Mouse (Mus musculus) embryonic facial prominence, embryonic 13.5 days (tissue): ENCODE measurements around the gene Cct2. TPM values are rescaled to one million over a fixed set of nuclear protein-coding genes. Genes with fewer than 3 reads are reported as not detected.

Experiments
- ATAC-seq: fragments of 200-750 bp; cut with Nextera tagmentation; 2 replicates; pipeline ENCODE4 v1.8.0; 2017; ENCODE audit warnings: low read depth; ENCODE audit not compliant: insufficient number of reproducible peaks, insufficient read depth, low FRiP score, low TSS enrichment
- H3K27ac ChIP-seq: fragments of 300-500 bp; sonication (generic); 2 replicates; pipeline ENCODE4 v1.5.1; 2015; ENCODE audit warnings: moderate library complexity, mild to moderate bottlenecking, inconsistent platforms
- H3K27me3 ChIP-seq: fragments of 300-500 bp; sonication (generic); 2 replicates; pipeline ENCODE4 v1.6.1; 2015; ENCODE audit warnings: mild to moderate bottlenecking, inconsistent platforms
- H3K36me3 ChIP-seq: fragments of 300-500 bp; sonication (generic); 2 replicates; pipeline ENCODE4 v1.6.1; 2015; ENCODE audit warnings: mild to moderate bottlenecking, inconsistent platforms
- H3K4me1 ChIP-seq: fragments of 300-500 bp; sonication (generic); 2 replicates; pipeline ENCODE4 v1.6.1; 2015; ENCODE audit warnings: inconsistent platforms
- H3K4me2 ChIP-seq: fragments of 300-500 bp; sonication (generic); 2 replicates; pipeline ENCODE4 v1.6.1; 2015; ENCODE audit warnings: moderate library complexity, mild to moderate bottlenecking, inconsistent platforms
- H3K4me3 ChIP-seq: fragments of 300-500 bp; sonication (generic); 2 replicates; pipeline ENCODE4 v1.5.1; 2015; ENCODE audit warnings: mild to moderate bottlenecking, inconsistent platforms
- H3K9ac ChIP-seq: fragments of 300-500 bp; sonication (generic); 2 replicates; pipeline ENCODE4 v1.6.1; 2015; ENCODE audit warnings: mild to moderate bottlenecking, inconsistent platforms
- H3K9me3 ChIP-seq: fragments of 300-500 bp; sonication (generic); 2 replicates; pipeline ENCODE4 v1.6.1; 2016; ENCODE audit warnings: inconsistent platforms
- WGBS: fragments of 180-500 bp; shearing (Covaris S2); methylation state at CpG from one replicate; pipeline ENCODE4 v1.1.7; 2015; ENCODE audit warnings: mixed read lengths; 5-methylcytosine and 5-hydroxymethylcytosine counted together
- polyA plus RNA-seq: library from polyadenylated mRNA; unstranded; fragments of >200 nt; fragmentation: Nextera tagmentation; extraction: Ambion mirVana; gene quantifications from 2 replicates; pipeline ENCODE4 v1.2.1, GENCODE M21; 2015

Cct2 gene
- 257 and 258 TPM in 2 replicates for polyA plus RNA-seq

DNA sequence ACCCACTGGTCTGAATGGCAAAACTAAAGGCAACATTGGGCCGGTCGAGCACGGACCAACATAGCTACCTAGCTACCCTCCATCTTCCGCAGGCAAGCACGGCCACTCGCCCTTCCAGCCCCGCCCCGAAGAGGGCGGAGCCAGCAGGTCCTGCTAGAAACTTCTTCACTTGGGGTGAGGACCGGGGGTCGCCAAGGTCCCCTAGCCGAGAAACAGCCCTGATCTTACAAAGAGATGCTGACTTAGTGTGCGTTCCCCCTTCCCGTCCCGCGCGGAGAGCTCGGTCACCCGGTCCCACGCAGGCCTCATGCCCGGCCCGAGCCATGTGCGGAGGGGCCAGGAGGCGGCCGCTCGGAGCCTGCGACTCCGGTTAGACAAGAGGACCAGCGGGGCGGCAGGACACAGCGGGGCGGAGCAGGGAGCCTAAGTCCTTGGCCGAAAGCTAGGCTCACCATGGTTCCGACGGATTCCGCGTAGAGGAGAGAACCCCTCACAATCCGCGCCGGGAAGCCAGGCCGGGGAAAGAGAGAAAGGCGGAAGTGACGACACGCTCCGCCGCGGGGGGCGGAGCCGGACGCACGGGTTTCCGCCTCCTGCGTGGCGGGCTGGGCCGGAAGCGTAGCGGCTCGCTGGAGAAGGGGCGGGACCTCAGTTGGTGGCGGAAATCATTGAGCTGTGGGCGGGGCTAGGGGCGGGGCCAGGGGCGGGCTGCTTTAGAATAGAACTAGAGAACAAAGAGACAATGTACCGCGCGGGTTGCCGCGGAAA is at the start of gene Cct2:
Gene Cct2 (minus strand): TSS at position 561 of the 768 bp plus-strand sequence.
- H3K36me3 ChIP-seq = peaks cover 37% of the 10 kb centered on the region
- under 1% methylated on average over 67 of the region's 68 CpGs for WGBS
- peak within 1 kb of the TSS; percentile 87 for H3K4me2 ChIP-seq
- peak; percentile 92 for ATAC-seq
- H3K27me3 ChIP-seq = no peaks in the 10 kb centered on the region
- H3K27ac ChIP-seq = peak within 1 kb of the TSS; percentile 89
- peak within 1 kb of the TSS; percentile 75 for H3K4me3 ChIP-seq
- H3K9ac ChIP-seq = peak within 1 kb of the TSS; percentile 82
- peaks cover 21% of the 10 kb centered on the region; the same call in 1 of the 2 replicates for H3K4me1 ChIP-seq
- H3K9me3 ChIP-seq = no peaks in the 10 kb centered on the region

DNA sequence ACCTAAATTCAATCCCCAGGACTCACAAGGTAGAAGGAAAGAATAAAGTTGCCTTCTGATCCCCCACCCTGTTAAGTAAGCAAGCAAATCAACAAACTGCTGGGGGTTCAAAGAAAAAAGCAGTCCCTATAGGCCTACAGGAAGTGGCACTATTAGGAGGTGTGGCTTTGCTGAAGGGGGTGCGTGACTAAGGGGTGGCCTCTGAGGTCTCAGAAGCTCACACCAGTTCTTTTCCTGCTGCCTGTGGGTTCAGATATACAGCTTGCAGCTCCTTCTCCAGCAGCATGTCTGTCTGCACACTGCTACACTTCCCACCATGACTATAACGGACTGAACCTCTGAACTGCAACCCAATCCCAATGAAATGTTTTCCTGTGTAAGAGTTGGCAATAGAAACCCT is 48.9 kb upstream of the Cct2 start:
- H3K9ac ChIP-seq = no peak overlapping the region
- H3K4me3 ChIP-seq = no peak overlapping the region
- no peaks in the 10 kb centered on the region for H3K36me3 ChIP-seq
- no peaks in the 10 kb centered on the region for H3K9me3 ChIP-seq
- no peaks in the 10 kb centered on the region for H3K27me3 ChIP-seq
- 39% methylated on average over 2 of the region's 2 CpGs for WGBS
- peaks cover 20% of the 10 kb centered on the region for H3K4me1 ChIP-seq
- H3K4me2 ChIP-seq = no peak overlapping the region
- no peak for ATAC-seq
- H3K27ac ChIP-seq = no peak overlapping the region

DNA sequence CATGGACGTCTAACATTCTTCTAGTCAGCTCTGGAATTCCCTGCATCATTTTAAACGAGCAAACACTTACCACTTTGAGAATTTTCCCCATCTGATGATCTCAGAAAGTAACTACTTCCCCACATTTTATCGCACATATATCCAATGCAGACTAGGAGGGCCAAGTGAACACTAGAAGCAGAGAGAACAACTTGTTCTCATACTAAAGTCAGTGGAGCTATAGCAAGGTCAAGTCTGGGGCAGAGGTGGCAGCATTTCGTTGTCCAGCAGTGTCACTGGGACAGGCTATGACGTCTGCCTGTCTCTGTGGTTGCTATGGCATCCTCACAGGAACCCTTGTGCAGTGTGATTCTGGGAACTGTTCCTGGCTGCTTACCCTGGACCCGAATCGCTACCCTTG is 47.8 kb upstream of the Cct2 start:
- H3K4me2 ChIP-seq = no peak overlapping the region
- no peak overlapping the region for H3K27ac ChIP-seq
- no peaks in the 10 kb centered on the region for H3K9me3 ChIP-seq
- no peak overlapping the region for H3K9ac ChIP-seq
- H3K27me3 ChIP-seq = no peaks in the 10 kb centered on the region
- no peak overlapping the region for H3K4me3 ChIP-seq
- WGBS = 75% methylated on average over 7 of the region's 7 CpGs
- no peak for ATAC-seq
- H3K4me1 ChIP-seq = peaks cover 23% of the 10 kb centered on the region
- no peaks in the 10 kb centered on the region for H3K36me3 ChIP-seq

DNA sequence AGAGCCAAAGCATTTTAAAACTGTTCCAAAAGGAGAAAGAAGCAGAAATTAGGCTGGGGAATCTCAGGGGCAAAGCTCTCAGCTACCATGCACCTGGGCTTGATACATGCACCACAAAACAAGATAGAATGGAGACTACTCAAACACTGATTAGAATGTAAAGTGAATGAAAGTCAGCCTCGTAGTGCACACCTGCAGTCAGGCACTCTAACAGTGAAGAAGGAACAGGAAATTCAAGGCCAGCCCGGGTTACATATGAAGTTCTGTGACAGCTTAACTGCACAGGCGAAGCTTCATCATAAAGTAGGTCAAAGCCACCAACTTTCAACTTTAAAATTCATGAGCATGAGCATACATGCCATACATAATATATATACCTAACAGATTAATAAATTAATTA is 46.7 kb upstream of the Cct2 start:
- Histone ChIP-seq H3K36me3 (no peaks in the 10 kb centered on the region), H3K9ac (no peak overlapping the region), H3K27me3 (no peaks in the 10 kb centered on the region), H3K4me2 (no peak overlapping the region), H3K4me3 (no peak overlapping the region), H3K27ac (no peak overlapping the region), H3K4me1 (peaks cover 24% of the 10 kb centered on the region), H3K9me3 (no peaks in the 10 kb centered on the region)
- no peak for ATAC-seq
- WGBS = 65% methylated on average over 3 of the region's 3 CpGs

DNA sequence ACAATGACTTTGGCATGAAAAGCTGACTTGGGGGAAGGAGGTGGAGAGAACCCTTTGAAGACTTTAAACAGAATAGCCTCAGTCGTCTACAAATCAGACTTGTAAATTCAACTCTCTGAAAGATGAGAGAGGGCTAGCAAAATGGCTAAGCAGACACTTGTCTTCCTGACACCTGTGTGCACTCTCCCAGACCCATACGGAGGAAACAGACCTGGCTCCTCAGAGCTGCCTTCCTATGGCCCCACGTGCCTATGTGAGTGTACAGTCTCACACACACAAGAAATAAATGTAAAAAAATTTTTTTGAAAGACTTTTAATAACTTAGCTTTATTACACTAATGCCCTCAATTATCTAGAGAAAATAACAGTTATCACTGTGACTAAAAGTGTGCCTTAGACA is 43.1 kb upstream of the Cct2 start:
- no peak overlapping the region for H3K27ac ChIP-seq
- no peaks in the 10 kb centered on the region for H3K27me3 ChIP-seq
- peaks cover 13% of the 10 kb centered on the region; the same call in 1 of the 2 replicates for H3K4me1 ChIP-seq
- no peak for ATAC-seq
- H3K9me3 ChIP-seq = no peaks in the 10 kb centered on the region
- no peak overlapping the region for H3K4me2 ChIP-seq
- no peak overlapping the region for H3K9ac ChIP-seq
- no peaks in the 10 kb centered on the region for H3K36me3 ChIP-seq
- no peak overlapping the region for H3K4me3 ChIP-seq
- 45% methylated on average over 3 of the region's 3 CpGs for whole genome bisulfite sequencing

DNA sequence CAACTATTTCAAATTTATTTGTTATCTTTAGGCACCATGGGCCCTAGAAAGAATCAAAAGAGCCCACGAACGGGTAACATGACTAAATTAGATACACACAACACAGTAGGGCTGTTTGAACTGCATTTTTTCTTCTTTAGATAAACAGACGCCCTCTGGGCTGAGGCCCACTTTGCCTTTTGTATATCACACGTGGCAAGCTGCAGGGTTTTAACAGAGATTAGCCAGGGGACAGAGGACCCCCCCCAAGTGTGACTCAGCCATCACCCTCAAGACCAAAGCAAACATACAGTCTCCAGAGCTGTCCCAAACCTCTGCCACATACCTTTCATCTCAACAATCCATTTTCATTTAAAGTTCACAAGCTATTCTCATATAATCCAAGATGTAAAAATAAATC is 42.6 kb upstream of the Cct2 start:
- Histone ChIP-seq H3K4me3 (no peak overlapping the region), H3K27ac (no peak overlapping the region), H3K9me3 (no peaks in the 10 kb centered on the region), H3K4me2 (no peak overlapping the region), H3K27me3 (no peaks in the 10 kb centered on the region), H3K36me3 (no peaks in the 10 kb centered on the region), H3K9ac (no peak overlapping the region), H3K4me1 (peaks cover 13% of the 10 kb centered on the region; the same call in 1 of the 2 replicates)
- no peak for ATAC-seq
- WGBS = 21% methylated on average over 4 of the region's 4 CpGs

DNA sequence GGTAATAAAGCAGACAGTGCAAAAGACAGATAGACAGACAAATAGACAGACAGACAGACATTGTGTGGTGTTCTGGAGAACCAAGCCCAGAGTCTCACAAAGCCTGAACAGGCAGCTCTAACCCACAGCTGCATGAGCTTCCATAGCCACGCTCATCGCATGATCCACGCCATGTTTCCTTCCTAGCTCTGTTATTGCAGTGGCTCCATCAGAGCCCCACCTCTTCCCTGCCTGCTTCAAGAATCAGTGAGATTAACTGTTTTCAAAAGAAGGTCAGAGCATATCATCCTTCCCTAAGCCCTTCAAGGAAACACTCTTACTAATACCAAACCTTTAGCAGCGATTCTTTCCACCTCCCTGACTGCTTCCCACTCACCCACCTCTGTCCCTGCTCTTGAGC is 41.4 kb upstream of the Cct2 start:
- peaks cover 13% of the 10 kb centered on the region; the same call in 1 of the 2 replicates for H3K4me1 ChIP-seq
- no peak overlapping the region for H3K4me3 ChIP-seq
- no peaks in the 10 kb centered on the region for H3K36me3 ChIP-seq
- H3K4me2 ChIP-seq = no peak overlapping the region
- ATAC-seq = no peak
- H3K27me3 ChIP-seq = no peaks in the 10 kb centered on the region
- H3K27ac ChIP-seq = no peak overlapping the region
- no peaks in the 10 kb centered on the region for H3K9me3 ChIP-seq
- H3K9ac ChIP-seq = no peak overlapping the region
- 74% methylated on average over 4 of the region's 4 CpGs for WGBS

DNA sequence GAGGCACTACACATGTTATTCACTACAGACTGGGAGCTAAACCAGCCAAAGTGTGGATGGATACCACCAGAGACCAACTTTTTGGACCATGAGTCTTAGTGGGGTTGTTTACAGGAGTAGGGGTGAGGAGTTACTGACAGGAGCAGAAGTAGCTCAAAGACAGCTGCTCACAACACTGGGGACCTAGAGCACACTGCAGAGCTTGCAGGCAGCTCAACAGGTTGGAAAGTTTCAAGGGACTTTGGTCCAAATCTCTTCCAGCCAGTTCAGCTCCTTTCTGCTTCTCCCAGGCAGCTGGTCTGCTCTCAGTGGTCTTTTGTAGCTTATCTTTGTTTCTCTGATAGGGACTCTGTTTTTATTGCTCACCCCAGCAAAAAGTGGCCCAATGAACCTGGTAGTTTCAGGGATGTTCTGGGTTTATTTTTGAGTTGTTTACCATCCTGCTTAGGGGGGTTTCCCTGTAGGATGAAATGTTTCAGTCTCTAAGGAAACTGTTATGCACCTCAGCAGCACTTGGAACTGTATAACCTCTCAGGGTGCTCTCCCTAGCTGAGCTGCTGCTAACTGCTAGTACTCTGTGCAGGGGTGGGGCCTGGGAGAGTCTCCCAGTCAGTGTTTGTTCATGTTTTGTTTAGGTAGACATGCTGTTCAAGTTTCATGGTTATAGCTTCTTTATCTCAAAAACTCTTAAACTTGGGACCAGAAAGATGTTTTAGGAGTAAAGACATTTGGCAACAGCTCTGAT is 40.4 kb upstream of the Cct2 start:
- no peak overlapping the region for H3K9ac ChIP-seq
- H3K4me3 ChIP-seq = no peak overlapping the region
- no peaks in the 10 kb centered on the region for H3K36me3 ChIP-seq
- no peak overlapping the region for H3K27ac ChIP-seq
- ATAC-seq = no peak
- no peak overlapping the region for H3K4me2 ChIP-seq
- H3K9me3 ChIP-seq = no peaks in the 10 kb centered on the region
- H3K27me3 ChIP-seq = no peaks in the 10 kb centered on the region
- peaks cover 13% of the 10 kb centered on the region; the same call in 1 of the 2 replicates for H3K4me1 ChIP-seq

DNA sequence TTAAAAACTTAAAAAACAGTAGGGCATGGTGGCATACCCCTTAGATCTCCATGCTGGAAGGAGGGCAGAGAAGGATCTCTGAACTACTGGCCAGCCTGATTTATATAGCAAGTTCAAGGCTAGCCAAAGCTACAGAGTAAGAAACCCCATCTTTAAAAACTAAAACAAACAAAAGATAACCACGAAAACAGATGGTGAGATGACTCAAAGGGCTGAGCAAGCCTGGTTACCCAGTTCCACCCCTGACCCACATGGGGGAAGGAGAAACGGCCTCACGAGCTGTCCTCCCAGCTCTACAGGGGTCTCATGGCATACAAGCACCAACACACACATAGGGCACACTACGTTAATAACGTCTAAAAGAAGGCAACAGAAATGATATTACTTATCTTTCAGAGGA is 36.6 kb upstream of the Cct2 start:
- Histone ChIP-seq H3K27me3 (no peaks in the 10 kb centered on the region), H3K9ac (no peak overlapping the region), H3K4me2 (no peak overlapping the region), H3K36me3 (peaks cover 6% of the 10 kb centered on the region; the same call in 1 of the 2 replicates), H3K27ac (no peak overlapping the region), H3K9me3 (no peaks in the 10 kb centered on the region), H3K4me3 (no peak overlapping the region), H3K4me1 (peaks cover 4% of the 10 kb centered on the region; the same call in 1 of the 2 replicates)
- 81% methylated on average over 5 of the region's 5 CpGs for WGBS
- no peak for ATAC-seq

DNA sequence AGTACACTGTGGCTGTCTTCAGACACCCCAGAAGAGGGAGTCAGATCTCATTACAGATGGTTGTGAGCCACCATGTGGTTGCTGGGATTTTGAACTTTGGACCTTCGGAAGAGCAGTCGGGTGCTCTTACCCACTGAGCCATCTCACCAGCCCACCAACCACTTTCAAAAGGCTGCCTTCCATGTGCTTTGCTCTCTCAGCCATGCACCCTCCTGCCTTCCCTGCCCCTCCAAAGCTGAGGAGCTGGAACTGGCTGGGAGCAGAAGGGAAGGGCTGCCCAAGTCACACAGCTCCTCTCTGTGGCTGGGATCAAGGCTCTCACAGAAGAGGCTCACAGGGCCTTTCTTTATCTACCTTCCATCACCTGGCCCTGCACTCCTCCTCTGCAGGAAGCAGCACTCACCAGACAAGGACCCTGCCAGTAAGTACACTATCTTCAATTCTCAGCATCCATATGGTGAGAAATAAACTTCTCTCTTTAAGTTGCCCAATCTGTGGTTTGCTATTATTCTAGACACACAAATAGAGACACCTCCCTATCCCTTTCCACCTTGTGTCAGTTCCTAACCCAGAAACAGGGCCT is 33.6 kb upstream of the Cct2 start:
- 80% methylated on average over 2 of the region's 2 CpGs for WGBS
- H3K4me1 ChIP-seq = peaks cover 9% of the 10 kb centered on the region
- H3K9me3 ChIP-seq = no peaks in the 10 kb centered on the region
- H3K27me3 ChIP-seq = no peaks in the 10 kb centered on the region
- H3K4me2 ChIP-seq = no peak overlapping the region
- no peak overlapping the region for H3K4me3 ChIP-seq
- H3K36me3 ChIP-seq = peaks cover 26% of the 10 kb centered on the region
- H3K9ac ChIP-seq = no peak overlapping the region
- no peak overlapping the region for H3K27ac ChIP-seq
- ATAC-seq = no peak

DNA sequence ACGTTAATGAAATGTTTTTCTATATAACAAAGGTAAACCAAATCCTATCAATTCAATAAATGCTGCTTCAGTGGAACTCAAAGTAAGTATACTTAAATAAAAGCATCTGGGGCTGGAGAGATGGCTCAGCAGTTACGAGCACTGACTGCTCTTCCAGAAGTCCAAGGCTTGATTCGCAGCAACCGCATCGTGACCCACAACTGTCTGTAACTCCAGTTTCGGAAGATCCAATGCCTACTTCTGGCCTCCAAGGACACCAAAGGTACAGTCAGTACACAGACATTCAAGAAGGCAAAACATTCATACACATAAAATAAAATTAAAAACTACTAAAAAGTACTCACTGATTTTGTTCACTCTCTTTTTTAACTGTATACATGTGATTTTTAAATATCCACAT is 32.5 kb upstream of the Cct2 start:
- Histone ChIP-seq H3K9ac (no peak overlapping the region), H3K4me1 (peaks cover 9% of the 10 kb centered on the region), H3K27ac (no peak overlapping the region), H3K4me3 (no peak overlapping the region), H3K36me3 (peaks cover 26% of the 10 kb centered on the region), H3K27me3 (no peaks in the 10 kb centered on the region), H3K9me3 (no peaks in the 10 kb centered on the region), H3K4me2 (no peak overlapping the region)
- WGBS = 81% methylated on average over 6 of the region's 6 CpGs
- ATAC-seq = no peak
